Mouse (Mus musculus) lung, postnatal 14 days (tissue): ENCODE measurements around the gene Slc46a2.

Source experiments
- DNase-seq: peaks from one replicate; pipeline ENCODE4 v3.0.0; 2021

Gene Slc46a2

GRCm38 (mm10) chr4:59914608-59915403, at the start of gene Slc46a2:
TSS of gene Slc46a2 (minus strand) at chr4:59915056.
- DNase-seq, result no peak

- no peak for DNase-seq
Observed at GRCm38 (mm10) chr4:59963405-59964344, 48.8 kb upstream of the Slc46a2 start, which contains the start of gene Mup6. TSS of gene Mup6 (plus strand) at chr4:59964294.

GRCm38 (mm10) chr4:59960610-59961009, 45.8 kb upstream of the Slc46a2 start, which contains the start of gene Mup4:
TSS of gene Mup4 (minus strand) at chr4:59960710.
- DNase-seq, result no peak

- no peak for DNase-seq
Observed at GRCm38 (mm10) chr4:59937543-59937942, 22.7 kb upstream of the Slc46a2 start.

GRCm38 (mm10) chr4:59932505-59933281, 17.8 kb upstream of the Slc46a2 start:
- no peak for DNase-seq

- DNase-seq, result peak; percentile 74
Observed at GRCm38 (mm10) chr4:59928347-59928746, 13.5 kb upstream of the Slc46a2 start.

GRCm38 (mm10) chr4:59927666-59928065, 12.8 kb upstream of the Slc46a2 start:
- DNase-seq, result no peak

- DNase-seq, result no peak
Observed at GRCm38 (mm10) chr4:59925082-59925481, 10.2 kb upstream of the Slc46a2 start.

- no peak for DNase-seq
Observed at GRCm38 (mm10) chr4:59917966-59918365, 3.1 kb upstream of the Slc46a2 start.

GRCm38 (mm10) chr4:59908785-59909184, 6.1 kb downstream of the Slc46a2 start:
- DNase-seq, result no peak

- DNase-seq, result no peak
Observed at GRCm38 (mm10) chr4:59907657-59908230, 7.1 kb downstream of the Slc46a2 start.

GRCm38 (mm10) chr4:59907092-59907491, 7.8 kb downstream of the Slc46a2 start:
- no peak for DNase-seq

GRCm38 (mm10) chr4:59902547-59902946, 12.3 kb downstream of the Slc46a2 start:
- no peak for DNase-seq

GRCm38 (mm10) chr4:59901810-59902209, 13.0 kb downstream of the Slc46a2 start:
- no peak for DNase-seq

- DNase-seq, result no peak
Observed at GRCm38 (mm10) chr4:59898521-59898919, 16.3 kb downstream of the Slc46a2 start.

- DNase-seq, result no peak
Observed at GRCm38 (mm10) chr4:59897814-59898520, 16.9 kb downstream of the Slc46a2 start.

- no peak for DNase-seq
Observed at GRCm38 (mm10) chr4:59896000-59896399, 18.9 kb downstream of the Slc46a2 start.

GRCm38 (mm10) chr4:59894977-59895575, 19.8 kb downstream of the Slc46a2 start:
- no peak for DNase-seq

GRCm38 (mm10) chr4:59894415-59894814, 20.4 kb downstream of the Slc46a2 start:
- DNase-seq, result no peak

GRCm38 (mm10) chr4:59892731-59893130, 22.1 kb downstream of the Slc46a2 start:
- DNase-seq, result no peak

GRCm38 (mm10) chr4:59891723-59892416, 23.0 kb downstream of the Slc46a2 start:
- no peak for DNase-seq
